Mouse (Mus musculus) cortical plate, adult 2 months (tissue): ENCODE data around the gene Utp4.

Source experiments
- CTCF ChIP-seq: fragments of 200-500 bp; IDR thresholded peaks from 2 replicates; pipeline ENCODE4 v1.5.1; 2011; ENCODE audit warnings: mild to moderate bottlenecking, control low read depth, low read length; ENCODE audit not compliant: insufficient read depth; ENCODE audit errors: extremely low read depth
- POLR2A ChIP-seq: fragments of 200-500 bp; IDR thresholded peaks from 2 replicates; pipeline ENCODE4 v1.6.1; 2011; ENCODE audit warnings: mild to moderate bottlenecking, low read length, control low read depth; ENCODE audit not compliant: insufficient read depth; ENCODE audit errors: extremely low read depth

DNA sequence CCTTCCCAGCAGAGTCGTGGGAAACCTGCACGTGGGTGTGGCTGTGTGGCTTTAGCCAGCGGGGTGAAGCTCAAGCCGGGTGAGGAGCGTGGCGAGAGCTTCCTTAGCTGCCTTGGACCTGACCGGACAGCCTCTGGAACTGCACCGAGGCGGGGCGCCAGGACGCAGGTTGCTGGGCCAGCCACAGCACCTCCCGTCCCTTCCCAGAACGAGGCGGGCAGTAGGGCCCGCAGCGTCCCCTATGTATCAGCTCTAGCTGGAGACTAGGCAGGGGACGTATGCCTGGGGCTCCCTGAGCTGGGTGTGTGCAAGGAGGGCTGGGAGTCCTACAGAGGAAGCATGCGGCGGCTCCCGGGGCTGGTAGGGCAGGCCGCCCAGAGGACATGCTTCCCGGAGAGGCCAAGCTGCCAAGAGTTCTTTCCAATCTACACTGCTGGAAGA lies 21.5 kb upstream of the Utp4 start:
- TF ChIP-seq POLR2A: no peak
- no peak for TF ChIP-seq CTCF
